Mouse (Mus musculus): Measurements from ENCODE around the gene Cenpt. TPM values are rescaled to one million over a fixed set of nuclear protein-coding genes. Genes with fewer than 3 reads are reported as not detected.

The Cenpt gene
- polyA plus RNA-seq, 1 experiment from 2014 or later: 28.2 TPM

GRCm38 (mm10) chr8:105807766-105808165, 45.3 kb downstream of the Cenpt start:
- no peak for DNase-seq (ENCODE audit: low spot score)

DNA sequence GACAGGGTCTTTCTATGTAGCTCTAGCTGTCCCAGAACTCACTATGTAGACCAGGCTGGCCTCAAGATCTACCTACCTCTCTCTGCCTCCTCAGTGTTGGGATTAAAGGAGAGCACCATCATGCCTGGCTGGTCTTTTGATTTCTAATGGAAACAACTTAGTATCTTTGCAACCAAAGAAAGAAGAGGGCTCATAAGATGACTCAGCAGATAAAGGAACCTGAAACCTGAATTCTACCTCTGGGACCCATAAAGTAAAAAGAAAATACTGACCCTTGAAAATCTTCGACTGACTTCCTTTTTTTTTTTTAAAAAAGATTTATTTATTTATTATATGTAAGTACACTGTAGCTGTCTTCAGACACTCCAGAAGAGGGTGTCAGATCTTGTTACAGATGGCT, 47.1 kb downstream of the Cenpt start:
- no peak for DNase-seq (ENCODE audit: low spot score)

GRCm38 (mm10) chr8:105805346-105805745, 47.7 kb downstream of the Cenpt start:
- DNase-seq (ENCODE audit: low spot score): no peak

- DNase-seq (ENCODE audit: low spot score): no peak
Observed at GRCm38 (mm10) chr8:105804797-105805196, 48.3 kb downstream of the Cenpt start.

DNA sequence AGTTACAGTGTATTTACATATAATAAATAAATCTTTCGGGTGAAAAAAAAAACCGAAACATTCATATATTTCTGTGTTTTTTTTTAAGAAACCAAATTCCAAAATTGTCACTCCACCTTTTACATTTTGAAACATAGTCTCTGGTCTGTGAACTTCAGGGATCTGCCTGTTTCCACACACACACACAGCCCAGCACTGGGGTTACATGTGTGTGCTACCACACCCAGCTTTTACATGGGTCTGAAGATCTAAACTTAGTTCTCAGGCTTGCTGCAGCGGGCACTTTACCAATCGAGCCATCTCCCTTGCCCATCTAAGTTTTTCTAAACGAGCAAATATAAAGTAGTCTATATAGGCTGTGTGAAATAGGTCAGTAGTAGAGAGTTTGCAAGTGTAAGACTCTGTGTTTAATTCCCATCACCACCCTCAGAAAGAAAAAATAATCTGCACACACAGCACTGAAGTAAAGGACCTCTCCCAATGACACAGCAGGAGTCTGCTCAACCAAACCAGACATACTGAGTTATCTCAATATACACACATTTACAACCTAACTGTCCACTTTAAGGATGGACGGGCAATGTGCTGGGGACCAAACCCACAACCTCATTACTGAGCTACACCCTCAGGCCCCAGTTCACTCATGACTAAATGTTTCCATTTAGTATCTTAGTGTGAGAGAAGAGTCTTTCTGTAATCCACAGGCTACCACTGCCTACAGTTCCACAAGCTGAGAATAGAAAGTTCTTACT, 51.7 kb downstream of the Cenpt start:
- DNase-seq (ENCODE audit: low spot score): no peak

DNA sequence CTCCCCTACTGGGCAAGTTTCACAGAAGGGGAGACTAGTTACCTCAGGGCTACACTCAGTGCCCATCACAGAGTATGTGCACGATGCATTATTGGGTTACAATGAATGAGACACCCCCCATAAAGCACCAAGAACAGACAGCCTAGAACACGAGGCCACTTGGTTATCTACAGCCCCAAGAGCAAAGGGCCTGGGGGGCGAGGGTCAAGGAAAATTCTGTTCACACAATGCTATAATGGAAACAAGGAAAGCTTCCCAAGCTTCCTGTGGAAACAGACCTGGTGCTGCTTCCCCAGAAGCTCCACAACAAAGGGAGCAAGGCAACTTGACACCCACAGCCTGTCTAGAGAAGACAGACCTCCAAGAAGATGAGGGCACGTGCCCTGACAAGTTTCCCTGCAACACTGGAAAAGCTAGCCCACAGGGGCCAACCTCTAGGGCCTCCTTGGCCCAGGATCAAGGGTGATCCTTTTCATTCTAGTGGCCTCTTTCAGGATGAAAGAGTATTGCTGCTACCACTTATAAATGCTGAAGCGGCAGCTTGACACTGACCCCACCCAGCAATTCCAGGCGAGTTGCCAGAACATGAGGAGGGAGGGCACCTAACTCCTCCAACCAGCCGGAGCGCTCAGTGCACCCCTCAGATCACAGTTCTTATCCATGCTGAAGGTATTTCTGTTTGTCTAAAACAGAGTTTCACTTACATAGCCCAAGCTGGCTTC, 53.8 kb downstream of the Cenpt start:
- DNase-seq (ENCODE audit: low spot score): no peak

DNA sequence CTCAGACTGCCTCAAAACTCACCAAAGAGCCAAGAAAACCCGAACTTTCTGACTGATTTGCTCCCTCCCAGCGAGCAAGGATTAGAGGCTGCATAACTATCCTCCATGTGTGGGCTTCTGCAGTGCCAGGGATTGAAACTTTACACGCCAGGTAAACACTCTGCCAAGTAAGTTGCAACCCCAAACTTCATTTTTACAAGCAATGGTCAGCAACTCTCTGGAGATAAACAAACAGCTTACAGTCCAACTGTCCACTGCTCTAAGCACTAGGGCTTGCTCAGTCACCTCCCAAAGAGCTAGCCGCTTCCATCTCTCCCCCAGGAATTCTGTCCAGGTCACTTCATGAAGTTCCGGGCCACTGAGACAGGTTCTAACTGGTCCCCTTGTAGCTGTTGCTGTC, 54.7 kb downstream of the Cenpt start:
- no peak for DNase-seq (ENCODE audit: low spot score)

GRCm38 (mm10) chr8:105795785-105796184, 57.3 kb downstream of the Cenpt start:
- no peak for DNase-seq (ENCODE audit: low spot score)

Other genes with a start within 250 kb of the Cenpt start
- gene Ripor1, start 248.0 kb downstream of the Cenpt start, polyA plus RNA-seq (2015; fragmentation: Nextera tagmentation; extraction: Ambion mirVana): 28.5 and 30.8 TPM in 2 replicates
- 213 and 255 TPM in 2 replicates for gene Ctcf, start 216.7 kb downstream of the Cenpt start, polyA plus RNA-seq (2015; fragmentation: Nextera tagmentation; extraction: Ambion mirVana)
- 1.2 TPM in 2 replicates for gene Agrp, start 215.9 kb downstream of the Cenpt start, polyA plus RNA-seq (2015; fragmentation: Nextera tagmentation; extraction: Ambion mirVana)
- gene Carmil2, start 167.0 kb downstream of the Cenpt start, polyA plus RNA-seq (2015; fragmentation: Nextera tagmentation; extraction: Ambion mirVana): 53.7 and 63.6 TPM in 2 replicates
- 66.7 and 72.9 TPM in 2 replicates for gene Acd, start 152.2 kb downstream of the Cenpt start, polyA plus RNA-seq (2015; fragmentation: Nextera tagmentation; extraction: Ambion mirVana)
- 20.5 and 22.4 TPM in 2 replicates for gene Pard6a, start 152.1 kb downstream of the Cenpt start, polyA plus RNA-seq (2015; fragmentation: Nextera tagmentation; extraction: Ambion mirVana)
- 0.12 TPM in 1 of 2 replicates, not detected in the other for gene 4933405L10Rik, start 145.6 kb downstream of the Cenpt start, polyA plus RNA-seq (2015; fragmentation: Nextera tagmentation; extraction: Ambion mirVana)
- 28.7 and 29.4 TPM in 2 replicates for gene Enkd1, start 145.1 kb downstream of the Cenpt start, polyA plus RNA-seq (2015; fragmentation: Nextera tagmentation; extraction: Ambion mirVana)
- gene Gfod2, start 94.6 kb downstream of the Cenpt start, polyA plus RNA-seq (2015; fragmentation: Nextera tagmentation; extraction: Ambion mirVana): 9.0 and 11.3 TPM in 2 replicates
- gene Ranbp10, start 25.9 kb downstream of the Cenpt start, polyA plus RNA-seq (2015; fragmentation: Nextera tagmentation; extraction: Ambion mirVana): 8.4 and 9.9 TPM in 2 replicates
- 0.10 and 0.18 TPM in 2 replicates for gene Tsnaxip1, start 25.5 kb downstream of the Cenpt start, polyA plus RNA-seq (2015; fragmentation: Nextera tagmentation; extraction: Ambion mirVana)
- gene Thap11, start 1.9 kb upstream of the Cenpt start, polyA plus RNA-seq (2015; fragmentation: Nextera tagmentation; extraction: Ambion mirVana): 55.4 and 56.2 TPM in 2 replicates
- gene Nutf2, start 7.3 kb upstream of the Cenpt start, polyA plus RNA-seq (2015; fragmentation: Nextera tagmentation; extraction: Ambion mirVana): 169 and 192 TPM in 2 replicates
- gene Edc4, start 27.6 kb upstream of the Cenpt start, polyA plus RNA-seq (2015; fragmentation: Nextera tagmentation; extraction: Ambion mirVana): 35.6 and 39.0 TPM in 2 replicates
- gene Nrn1l, start 40.3 kb upstream of the Cenpt start, polyA plus RNA-seq (2015; fragmentation: Nextera tagmentation; extraction: Ambion mirVana): 0.56 and 0.68 TPM in 2 replicates
- 18.4 and 21.6 TPM in 2 replicates for gene Pskh1, start 47.2 kb upstream of the Cenpt start, polyA plus RNA-seq (2015; fragmentation: Nextera tagmentation; extraction: Ambion mirVana)
- 0.99 TPM in 2 replicates for gene Ctrl, start 80.6 kb upstream of the Cenpt start, polyA plus RNA-seq (2015; fragmentation: Nextera tagmentation; extraction: Ambion mirVana)
- 385 and 398 TPM in 2 replicates for gene Psmb10, start 85.2 kb upstream of the Cenpt start, polyA plus RNA-seq (2015; fragmentation: Nextera tagmentation; extraction: Ambion mirVana)
- 0.40 and 0.62 TPM in 2 replicates for gene Lcat, start 90.1 kb upstream of the Cenpt start, polyA plus RNA-seq (2015; fragmentation: Nextera tagmentation; extraction: Ambion mirVana)
- gene Slc12a4, start 112.8 kb upstream of the Cenpt start, polyA plus RNA-seq (2015; fragmentation: Nextera tagmentation; extraction: Ambion mirVana): 17.5 and 18.6 TPM in 2 replicates
- gene Dpep3, start 126.2 kb upstream of the Cenpt start, polyA plus RNA-seq (2015; fragmentation: Nextera tagmentation; extraction: Ambion mirVana): not detected in 2 replicates
- gene Dus2, start 138.1 kb upstream of the Cenpt start, polyA plus RNA-seq (2015; fragmentation: Nextera tagmentation; extraction: Ambion mirVana): 25.6 TPM in 2 replicates
- 0.20 TPM in 1 of 2 replicates, not detected in the other for gene Dpep2nb, start 152.7 kb upstream of the Cenpt start, polyA plus RNA-seq (2015; fragmentation: Nextera tagmentation; extraction: Ambion mirVana)
- gene Ddx28, start 158.6 kb upstream of the Cenpt start, polyA plus RNA-seq (2015; fragmentation: Nextera tagmentation; extraction: Ambion mirVana): 21.3 and 21.7 TPM in 2 replicates
- 19.7 and 26.6 TPM in 2 replicates for gene Nfatc3, start 205.6 kb upstream of the Cenpt start, polyA plus RNA-seq (2015; fragmentation: Nextera tagmentation; extraction: Ambion mirVana)

Measured in thymus, postnatal 0 days (tissue).